ENCODE assay signal across 8 mouse cellular contexts in the genomic region with DNA sequence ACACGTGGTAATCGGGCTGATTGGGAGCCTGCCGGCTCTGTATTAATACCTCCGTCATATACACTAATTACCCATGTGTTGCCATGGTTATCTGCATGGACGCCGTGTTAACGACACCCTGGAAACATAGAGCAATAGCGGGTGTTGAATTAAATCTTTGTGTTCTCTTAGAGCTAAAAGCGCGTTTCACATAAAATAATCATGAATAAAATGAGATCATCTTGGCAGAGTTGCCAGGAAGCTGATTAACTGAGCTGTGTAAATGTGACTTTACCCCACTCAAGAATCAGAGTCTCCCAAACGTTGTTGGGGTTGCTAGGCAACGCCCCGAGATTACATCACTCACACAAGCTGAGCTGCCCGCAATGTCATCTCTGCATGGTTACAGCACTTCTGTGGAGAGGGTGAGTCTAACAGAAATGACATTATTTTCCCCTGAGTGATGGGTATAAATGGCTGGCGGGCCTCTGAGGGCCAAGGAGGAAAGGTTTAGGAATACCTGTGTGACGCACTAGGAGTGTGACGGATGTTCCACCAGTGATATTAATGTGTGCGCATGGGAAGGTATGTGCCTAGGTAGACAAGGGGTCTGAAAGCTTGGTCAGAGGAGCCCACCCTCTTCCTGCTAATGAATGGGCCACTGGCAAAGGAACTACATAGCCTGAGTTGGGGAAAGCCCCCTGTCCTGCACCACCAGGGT. TPM values are rescaled to one million over a fixed set of nuclear protein-coding genes. Genes with fewer than 3 reads are reported as not detected.
DNase-seq lines count a peak whose midpoint lies in the region; ATAC-seq and TF ChIP-seq lines count a peak whose summit lies in the region.

No protein-coding gene starts in this region.

- peak; percentile 96 for ATAC-seq in forebrain, embryonic 14.5 days
- peak; percentile 88 for ATAC-seq in heart, embryonic 16.5 days (replicated peaks; ENCODE audit: extremely low read depth, insufficient read depth, low FRiP score)
- ATAC-seq in liver, postnatal 0 days = peak; percentile 74

- TF ChIP-seq CTCF in liver, postnatal 0 days (IDR thresholded peaks at IDR 0.05; ENCODE audit: low read depth) = no peak

- DNase-seq in urinary bladder, postnatal 25 days (ENCODE audit: low spot score) = peak; percentile 34
- DNase-seq in urinary bladder, postnatal 10 days (ENCODE audit: low spot score) = no peak
- peak; percentile 98 for DNase-seq in forebrain, embryonic 14.5 days (ENCODE audit: low spot score)
- peak; percentile 67 to 81 for DNase-seq in kidney, postnatal 25 days
- DNase-seq in liver, postnatal 0 days = peak; percentile 75
- DNase-seq in retina, embryonic 14.5 days (ENCODE audit: low spot score) = peak; percentile 79
- no peak for DNase-seq in testis, postnatal 10 days (ENCODE audit: low spot score)

- H3K9me3 ChIP-seq in forebrain, embryonic 14.5 days (replicated peaks; ENCODE audit: control insufficient read depth, low read length) = no peaks in the 10 kb centered on the region
- H3K9me3 ChIP-seq in heart, embryonic 16.5 days (replicated peaks; ENCODE audit: control insufficient read depth, low read length) = no peaks in the 10 kb centered on the region
- H3K9me3 ChIP-seq in liver, postnatal 0 days (ENCODE audit: low read length) = no peaks in the 10 kb centered on the region

- H3K9ac ChIP-seq in forebrain, embryonic 14.5 days (ENCODE audit: low read length) = no peak overlapping the region; the same call in 1 of the 2 replicates
- no peak overlapping the region for H3K9ac ChIP-seq in heart, embryonic 16.5 days (ENCODE audit: low read length)
- H3K9ac ChIP-seq in liver, postnatal 0 days (replicated peaks) = no peak overlapping the region

- H3K4me2 ChIP-seq in forebrain, embryonic 14.5 days (ENCODE audit: low read length) = peak overlapping the region; percentile 37
- H3K4me2 ChIP-seq in heart, embryonic 16.5 days (ENCODE audit: low read depth, low read length) = no peak overlapping the region
- no peak overlapping the region for H3K4me2 ChIP-seq in liver, postnatal 0 days (ENCODE audit: low read depth, low read length)

- peak overlapping the region; percentile 72 for H3K27ac ChIP-seq in forebrain, embryonic 14.5 days (ENCODE audit: low read depth, low read length)
- peak overlapping the region; percentile 71 for H3K27ac ChIP-seq in heart, embryonic 16.5 days (ENCODE audit: low read length)
- peak overlapping the region; percentile 69 for H3K27ac ChIP-seq in liver, postnatal 0 days (ENCODE audit: low read depth)

- no peak overlapping the region for H3K4me3 ChIP-seq in forebrain, embryonic 14.5 days (ENCODE audit: low read depth, low read length)
- H3K4me3 ChIP-seq in heart, embryonic 16.5 days (ENCODE audit: low read length) = no peak overlapping the region
- H3K4me3 ChIP-seq in liver, postnatal 0 days (ENCODE audit: low read depth, low read length) = no peak overlapping the region

- peaks cover 19% of the 10 kb centered on the region for H3K4me1 ChIP-seq in forebrain, embryonic 14.5 days (ENCODE audit: control insufficient read depth, insufficient read depth, low read length)
- H3K4me1 ChIP-seq in heart, embryonic 16.5 days (ENCODE audit: control insufficient read depth, insufficient read depth, low read length) = peaks cover 10% of the 10 kb centered on the region
- 0 out of 2 replicates have a peak, but pooled peaks cover 3% of the 10 kb centered on the region for H3K4me1 ChIP-seq in liver, postnatal 0 days (ENCODE audit: insufficient read depth)

- peaks cover 37% of the 10 kb centered on the region for H3K27me3 ChIP-seq in forebrain, embryonic 14.5 days (replicated peaks; ENCODE audit: control insufficient read depth, insufficient read depth, low read length)
- no peaks in the 10 kb centered on the region for H3K27me3 ChIP-seq in heart, embryonic 16.5 days (ENCODE audit: control insufficient read depth, insufficient read depth, low read length)
- H3K27me3 ChIP-seq in liver, postnatal 0 days (ENCODE audit: insufficient read depth, low read length) = no peaks in the 10 kb centered on the region

- WGBS in forebrain, embryonic 14.5 days = 12% methylated on average over 18 of the region's 18 CpGs
- 38% methylated on average over 18 of the region's 18 CpGs for WGBS in heart, embryonic 16.5 days
- WGBS in liver, postnatal 0 days (ENCODE audit: insufficient replicate concordance) = 64% methylated on average over 18 of the region's 18 CpGs

- no peaks in the 10 kb centered on the region for H3K36me3 ChIP-seq in forebrain, embryonic 14.5 days (ENCODE audit: control insufficient read depth, insufficient read depth, low read length)
- no peaks in the 10 kb centered on the region for H3K36me3 ChIP-seq in heart, embryonic 16.5 days (ENCODE audit: control insufficient read depth, insufficient read depth)
- no peaks in the 10 kb centered on the region for H3K36me3 ChIP-seq in liver, postnatal 0 days (replicated peaks; ENCODE audit: insufficient read depth, low read length)

- TF ChIP-seq EP300 in liver, postnatal 0 days (IDR thresholded peaks at IDR 0.05; ENCODE audit: low read depth) = no peak

RNA-seq across cellular contexts. Expression of gene Wdr5, which starts 58.1 kb away (rescaled TPM):
- 49.5 and 52.5 TPM in 2 replicates for polyA plus RNA-seq in forebrain, embryonic 14.5 days (2014; fragmentation: Nextera tagmentation; extraction: Ambion mirVana)
- 32.2 and 34.3 TPM in 2 replicates for polyA plus RNA-seq in heart, embryonic 16.5 days (2015; fragmentation: Nextera tagmentation; extraction: Ambion mirVana)
- 14.6 and 16.6 TPM in 2 replicates for polyA plus RNA-seq in liver, postnatal 0 days (2015; fragmentation: Nextera tagmentation; extraction: Ambion mirVana)

Comparison
In these comparisons a context has a peak if more than half of its experiments do, and no peak if none do; other contexts are left out.
1. DNase-seq: peak in urinary bladder, postnatal 25 days (single experiment), forebrain, embryonic 14.5 days (single experiment), kidney, postnatal 25 days (2 of 2), liver, postnatal 0 days (single experiment) and retina, embryonic 14.5 days (single experiment); none in urinary bladder, postnatal 10 days (single experiment) and testis, postnatal 10 days (single experiment).
2. Peak in every context shown above with its lines, with median percentiles within 50 percentile points of each other: ATAC-seq and H3K27ac ChIP-seq.